8 mouse cellular contexts compared by ENCODE assay signal in the genomic region with DNA sequence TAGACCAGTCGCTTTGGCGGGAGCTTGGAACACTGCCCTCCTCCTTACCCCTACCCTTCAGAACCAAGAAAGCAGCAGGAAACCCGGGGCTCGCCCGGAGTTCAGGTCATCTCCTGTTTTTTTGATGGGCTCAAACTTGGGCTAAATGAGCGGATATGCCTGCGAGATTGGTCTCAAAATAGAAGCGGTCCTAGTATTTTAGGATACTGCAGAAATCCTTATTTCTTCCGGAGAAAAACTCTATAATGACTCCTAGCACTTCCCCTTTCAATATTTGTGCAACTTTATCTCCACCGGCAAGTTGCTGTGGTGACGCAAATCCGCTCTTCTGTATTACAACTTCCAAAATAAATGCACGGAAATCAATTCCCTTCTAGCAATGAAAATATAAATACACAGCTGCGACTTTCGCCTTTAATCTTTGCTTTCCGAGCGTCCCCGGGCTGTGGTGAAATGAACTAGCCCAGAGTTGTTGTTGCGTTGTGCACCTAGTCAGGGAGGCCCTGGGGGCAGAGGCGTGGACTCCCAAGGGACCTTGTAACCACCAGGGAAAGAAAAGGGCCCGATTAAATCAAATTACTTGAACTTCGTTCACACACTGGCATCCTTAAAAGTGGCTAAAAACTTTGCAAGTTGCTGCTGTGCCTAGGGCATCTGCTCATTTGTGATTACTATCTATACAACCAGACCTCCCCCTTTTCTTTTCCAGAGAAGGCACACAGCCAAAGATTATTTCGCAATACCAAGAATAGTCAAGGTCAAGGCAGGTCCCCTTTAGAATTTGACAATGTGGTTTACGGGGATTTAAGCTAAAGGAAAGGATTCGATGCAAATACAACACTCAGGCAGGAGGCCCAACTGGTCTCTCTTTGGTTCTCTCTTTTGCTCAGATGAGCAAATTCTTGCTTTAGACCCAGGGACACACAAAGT. TPM values are rescaled to one million over a fixed set of nuclear protein-coding genes. Genes with fewer than 3 reads are reported as not detected.
DNase-seq lines count a peak whose midpoint lies in the region; ATAC-seq and TF ChIP-seq lines count a peak whose summit lies in the region.
"Had no signal": no experiment of that assay in that cellular context is flagged by ENCODE, and none has a peak within 500 bp of the region (broad histone marks: within the 10 kb centered on the region; RNA-seq: fewer than 3 reads in every experiment).

No protein-coding gene starts in this region.

- H3K4me3 ChIP-seq in CH12.LX (replicated peaks in 1 of 3; ENCODE audit: low read depth in 2 of 3, low read length in 2 of 3, poor library complexity in 1 of 3), result no peak overlapping the region
- no peak overlapping the region for H3K4me3 ChIP-seq in intestine, embryonic 15.5 days (replicated peaks)
- H3K4me3 ChIP-seq in lung, postnatal 0 days (ENCODE audit: low read depth, low read length), result no peak overlapping the region

- ATAC-seq in intestine, embryonic 15.5 days, result no peak
- peak; percentile 16; the same call in 1 of the 2 replicates for ATAC-seq in lung, postnatal 0 days
- no peak for ATAC-seq in inflammation-experienced regulatory T-cells, adult 6 months

- DNase-seq in CH12.LX (ENCODE audit: extremely low read depth), result no peak
- peak; percentile 47 for DNase-seq in adrenal gland, adult 8-10 months
- DNase-seq in lung, postnatal 0 days (ENCODE audit: low spot score), result peak; percentile 65
- DNase-seq in cerebellum, adult 18-20 months, result no peak
- no peak for DNase-seq in ovary, postnatal 10 days (ENCODE audit: low spot score)

- no peak for TF ChIP-seq POLR2A in CH12.LX (IDR thresholded peaks at IDR 0.05; ENCODE audit: low read depth, low read length)

- no peak for TF ChIP-seq RAD21 in CH12.LX (IDR thresholded peaks at IDR 0.05; ENCODE audit: low read depth, low read length)

- peak overlapping the region; percentile 57 for H3K4me2 ChIP-seq in CH12.LX (ENCODE audit: insufficient read depth, low read depth, poor library complexity, severe bottlenecking)
- H3K4me2 ChIP-seq in intestine, embryonic 15.5 days (replicated peaks), result peak overlapping the region; percentile 33
- H3K4me2 ChIP-seq in lung, postnatal 0 days (replicated peaks; ENCODE audit: low read depth, low read length), result peak overlapping the region; percentile 78

- H3K79me2 ChIP-seq in CH12.LX (replicated peaks; ENCODE audit: control insufficient read depth, extremely low read depth, insufficient read depth, poor library complexity, severe bottlenecking), result no peaks in the 10 kb centered on the region

- TF ChIP-seq CTCF in CH12.LX (conservative IDR thresholded peaks at IDR 0.05 in 1 of 2, IDR thresholded peaks at IDR 0.05 in 1 of 2; ENCODE audit: low read depth in 2 of 2, low read length in 2 of 2), result no peak
- no peak for TF ChIP-seq CTCF in lung, postnatal 0 days (IDR thresholded peaks at IDR 0.05)

- H3K9me3 ChIP-seq in CH12.LX (replicated peaks; ENCODE audit: low read length), result no peaks in the 10 kb centered on the region
- no peaks in the 10 kb centered on the region for H3K9me3 ChIP-seq in intestine, embryonic 15.5 days
- no peaks in the 10 kb centered on the region for H3K9me3 ChIP-seq in lung, postnatal 0 days (ENCODE audit: low read length)

- WGBS in intestine, embryonic 15.5 days, result 19% methylated on average over 25 of the region's 25 CpGs
- 28% methylated on average over 25 of the region's 25 CpGs for WGBS in lung, postnatal 0 days

- H3K9ac ChIP-seq in CH12.LX (ENCODE audit: insufficient read depth, low read depth), result no peak overlapping the region
- no peak overlapping the region for H3K9ac ChIP-seq in intestine, embryonic 15.5 days
- H3K9ac ChIP-seq in lung, postnatal 0 days (replicated peaks; ENCODE audit: low read depth), result no peak overlapping the region
- H3K9ac ChIP-seq: hindbrain, embryonic 14.5 days had no signal

- H3K36me3 ChIP-seq in CH12.LX (replicated peaks in 1 of 2; ENCODE audit: control insufficient read depth in 1 of 2, insufficient read depth in 1 of 2, low read length in 1 of 2), result no peaks in the 10 kb centered on the region
- no peaks in the 10 kb centered on the region for H3K36me3 ChIP-seq in intestine, embryonic 15.5 days
- no peaks in the 10 kb centered on the region for H3K36me3 ChIP-seq in lung, postnatal 0 days (ENCODE audit: insufficient read depth, low read length)

- dilution Hi-C loops in CH12.LX (cut with MboI; ENCODE audit: extremely low pct_ligation_motif_present, extremely low pct_unique_long_range_greater_than_20kb, low sequenced_read_pairs), result no loop called here

- in situ Hi-C loops in CH12.LX (cut with MboI; ENCODE audit: low pct_ligation_motif_present, low pct_unique_long_range_greater_than_20kb, low sequenced_read_pairs), result loop anchor here (10.0 kb wide), 2 partner anchors 270 to 470 kb away; no protein-coding TSS in a partner anchor

- H3K4me1 ChIP-seq in CH12.LX (ENCODE audit: control insufficient read depth in 1 of 2, insufficient read depth in 2 of 2), result peaks cover 4 to 41% of the 10 kb centered on the region in 2 experiments; a peak in 3 of 4 replicates
- H3K4me1 ChIP-seq in intestine, embryonic 15.5 days (replicated peaks), result peaks cover 5% of the 10 kb centered on the region; the same call in 1 of the 2 replicates
- peaks cover 3% of the 10 kb centered on the region; the same call in 1 of the 2 replicates for H3K4me1 ChIP-seq in lung, postnatal 0 days (ENCODE audit: insufficient read depth, low read depth, low read length)

- no peak overlapping the region for H3K27ac ChIP-seq in CH12.LX (ENCODE audit: insufficient read depth, low read depth)
- H3K27ac ChIP-seq in intestine, embryonic 15.5 days, result no peak overlapping the region
- H3K27ac ChIP-seq in lung, postnatal 0 days (ENCODE audit: low read length), result no peak overlapping the region
- H3K27ac ChIP-seq: hindbrain, embryonic 14.5 days had no signal

- peaks cover 46% of the 10 kb centered on the region for H3K27me3 ChIP-seq in CH12.LX (replicated peaks)
- H3K27me3 ChIP-seq in intestine, embryonic 15.5 days (replicated peaks), result peaks cover 15% of the 10 kb centered on the region; the same call in 1 of the 2 replicates
- peaks cover 16% of the 10 kb centered on the region; the same call in 1 of the 2 replicates for H3K27me3 ChIP-seq in lung, postnatal 0 days (replicated peaks; ENCODE audit: insufficient read depth, low read length)

- TF ChIP-seq EP300 in CH12.LX (IDR thresholded peaks at IDR 0.05; ENCODE audit: low read length), result no peak
- TF ChIP-seq EP300 in lung, postnatal 0 days (IDR thresholded peaks at IDR 0.05), result peak; percentile 95

TF ChIP-seq in CH12.LX, 34 proteins besides CTCF, POLR2A, EP300 and RAD21:
- TF ChIP-seq CHD2 (IDR thresholded peaks at IDR 0.05; ENCODE audit: low read length) (no peak), SIN3A (IDR thresholded peaks at IDR 0.05; ENCODE audit: low read length) (0 out of 2 replicates have a peak, but pooled peaks have one; percentile 48)
TF ChIP-seq in CH12.LX: peak in this region for 1.

RNA-seq across cellular contexts. Expression of gene Hlx, which starts 2.8 kb away (rescaled TPM):
- total RNA-seq in CH12.LX (2012; rRNA removed), result 0.64 and 0.80 TPM in 2 replicates
- 0.34 and 0.38 TPM in 2 replicates for total RNA-seq in CH12.LX (2014; rRNA removed)
- polyA plus RNA-seq in CH12.LX (2012; ENCODE audit: insufficient read length, low read depth), result 1.1 and 2.4 TPM in 2 replicates
- total RNA-seq in adrenal gland, adult 8-10 months (2022), result 10 to 100 TPM; 10.0 to 16.0 (median 12.7) TPM
- polyA plus RNA-seq in intestine, embryonic 15.5 days (2015; fragmentation: Nextera tagmentation; extraction: Ambion mirVana), result 46.6 and 52.3 TPM in 2 replicates
- 34.2 and 63.1 TPM in 2 replicates for polyA plus RNA-seq in lung, postnatal 0 days (2015; fragmentation: Nextera tagmentation; extraction: Ambion mirVana)
- not detected for polyA plus RNA-seq in inflammation-experienced regulatory T-cells, adult 6 months (2017; shearing (Covaris generic))

Comparison
In these comparisons a context has a peak if more than half of its experiments do, and no peak if none do; other contexts are left out.
1. DNase-seq: peak in adrenal gland, adult 8-10 months (single experiment) and lung, postnatal 0 days (single experiment); none in CH12.LX (single experiment), cerebellum, adult 18-20 months (0 of 2) and ovary, postnatal 10 days (single experiment).
2. RNA of gene Hlx, which starts 2.8 kb away (polyA plus RNA-seq): 46.6 to 52.3 TPM in intestine, embryonic 15.5 days and 34.2 to 63.1 TPM in lung, postnatal 0 days; 1.1 to 2.4 TPM in CH12.LX and not detected in inflammation-experienced regulatory T-cells, adult 6 months; every median in the first group is over 10 times any median in the second.
3. Peak in every context shown above with its lines, with median percentiles within 50 percentile points of each other: H3K4me2 ChIP-seq.